Mouse (Mus musculus): ENCODE data around the gene Cfap74. TPM values are rescaled to one million over a fixed set of nuclear protein-coding genes. Genes with fewer than 3 reads are reported as not detected.

Cfap74 gene
- polyA plus RNA-seq, 1 experiment, result 5.1 TPM

DNA sequence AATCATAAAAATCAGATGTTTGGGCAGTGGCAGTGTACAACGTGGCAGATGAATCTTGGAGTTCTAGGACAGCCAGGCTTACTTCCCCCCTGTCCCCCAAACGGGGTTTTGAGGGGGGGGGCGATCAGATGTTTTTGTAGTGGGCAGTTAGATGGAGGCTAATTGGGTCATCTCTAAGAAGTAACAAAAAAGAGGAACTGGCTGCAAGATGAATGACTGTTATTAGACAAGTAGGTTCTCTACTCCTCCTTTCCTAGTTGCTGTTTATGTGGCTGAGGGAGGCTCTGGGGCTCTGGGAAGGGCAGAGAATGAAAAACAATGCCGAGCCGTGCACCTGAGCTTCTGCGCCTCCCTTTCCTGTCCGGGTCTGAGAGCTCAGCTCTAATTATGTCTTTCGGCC lies 96.1 kb downstream of the Cfap74 start:
- no peak for DNase-seq (ENCODE audit: low read depth)
- no peak for TF ChIP-seq POLR2A (IDR thresholded peaks at IDR 0.05; ENCODE audit: borderline replicate concordance, extremely low read depth, insufficient read depth, insufficient read length, poor library complexity, severe bottlenecking)
- TF ChIP-seq CTCF (IDR thresholded peaks at IDR 0.05; ENCODE audit: borderline replicate concordance, extremely low read depth, insufficient read depth, insufficient read length), result no peak

DNA sequence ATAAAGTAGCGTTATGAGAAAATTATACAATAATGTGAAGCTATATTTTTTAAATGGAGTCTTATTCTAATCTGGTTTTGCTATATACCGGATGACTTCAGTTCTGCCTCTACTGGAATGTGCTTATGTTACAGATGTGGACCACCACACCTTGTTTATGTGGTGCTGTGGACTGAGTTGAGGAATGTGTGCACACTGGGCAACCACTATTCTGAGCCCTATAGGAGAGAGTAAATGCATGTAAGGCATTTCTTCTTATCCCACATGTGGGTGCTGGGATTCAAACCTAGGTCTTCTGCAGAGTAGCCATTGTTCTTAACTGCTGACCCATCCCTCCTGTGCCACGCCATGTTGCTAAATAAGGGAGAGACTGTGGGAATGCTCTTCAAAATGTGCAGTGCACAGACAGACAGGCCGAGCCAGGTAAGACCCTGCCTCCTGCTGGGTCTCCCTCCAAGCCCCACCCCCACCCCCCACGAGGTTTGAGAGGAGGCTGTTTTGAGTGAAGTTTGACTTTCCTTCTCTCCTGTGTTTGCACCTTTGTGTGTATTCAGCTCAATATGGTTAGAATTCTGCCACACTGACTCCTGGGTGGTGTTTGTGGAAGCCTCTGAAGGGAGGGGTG lies 96.8 kb downstream of the Cfap74 start:
- TF ChIP-seq CTCF (IDR thresholded peaks at IDR 0.05; ENCODE audit: borderline replicate concordance, extremely low read depth, insufficient read depth, insufficient read length) (no peak), POLR2A (IDR thresholded peaks at IDR 0.05; ENCODE audit: borderline replicate concordance, extremely low read depth, insufficient read depth, insufficient read length, poor library complexity, severe bottlenecking) (no peak)
- no peak for DNase-seq (ENCODE audit: low read depth)

DNA sequence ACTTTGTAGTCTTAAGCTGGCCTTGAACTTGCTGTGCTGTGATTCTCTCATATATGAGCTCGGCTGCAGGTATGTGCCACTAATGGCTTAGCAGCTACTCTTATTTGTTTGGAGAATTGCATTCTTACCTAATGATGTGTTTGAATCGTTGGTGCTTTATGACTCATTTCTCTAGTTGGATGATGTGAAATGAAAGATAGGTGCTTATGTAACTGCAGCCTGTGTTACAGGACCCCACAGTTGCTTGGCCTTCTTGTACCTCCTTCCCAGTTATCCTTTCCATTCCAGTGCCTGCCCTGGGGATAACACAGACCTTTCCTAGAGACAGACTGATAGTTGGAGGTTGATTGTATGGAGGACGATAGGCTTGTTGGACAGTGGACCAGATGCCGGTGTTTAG lies 99.6 kb downstream of the Cfap74 start:
- TF ChIP-seq POLR2A (IDR thresholded peaks at IDR 0.05; ENCODE audit: borderline replicate concordance, extremely low read depth, insufficient read depth, insufficient read length, poor library complexity, severe bottlenecking) (no peak), CTCF (IDR thresholded peaks at IDR 0.05; ENCODE audit: borderline replicate concordance, extremely low read depth, insufficient read depth, insufficient read length) (no peak)
- DNase-seq (ENCODE audit: low read depth), result no peak

DNA sequence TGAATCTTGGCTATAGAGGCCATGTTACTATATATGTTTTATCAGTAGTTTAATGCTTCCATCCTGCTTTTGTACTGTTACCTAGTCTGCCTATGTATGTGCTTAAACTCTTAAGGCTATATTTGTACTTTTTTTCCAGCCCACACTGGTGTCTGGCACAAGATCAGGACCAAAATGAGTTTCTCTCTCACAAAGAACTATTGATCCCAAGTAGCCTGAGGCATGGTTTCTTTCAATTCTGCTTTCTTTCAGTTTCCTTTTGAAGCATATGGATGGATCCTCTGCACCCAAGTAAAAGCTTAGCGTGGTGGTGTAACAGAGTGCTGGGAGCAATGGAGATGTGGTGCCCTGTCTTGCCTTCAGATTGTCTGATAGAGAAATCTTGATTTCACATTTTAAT lies 102.0 kb downstream of the Cfap74 start:
- peak; percentile 33 for DNase-seq (ENCODE audit: low read depth)
- TF ChIP-seq POLR2A (IDR thresholded peaks at IDR 0.05; ENCODE audit: borderline replicate concordance, extremely low read depth, insufficient read depth, insufficient read length, poor library complexity, severe bottlenecking), result no peak

DNA sequence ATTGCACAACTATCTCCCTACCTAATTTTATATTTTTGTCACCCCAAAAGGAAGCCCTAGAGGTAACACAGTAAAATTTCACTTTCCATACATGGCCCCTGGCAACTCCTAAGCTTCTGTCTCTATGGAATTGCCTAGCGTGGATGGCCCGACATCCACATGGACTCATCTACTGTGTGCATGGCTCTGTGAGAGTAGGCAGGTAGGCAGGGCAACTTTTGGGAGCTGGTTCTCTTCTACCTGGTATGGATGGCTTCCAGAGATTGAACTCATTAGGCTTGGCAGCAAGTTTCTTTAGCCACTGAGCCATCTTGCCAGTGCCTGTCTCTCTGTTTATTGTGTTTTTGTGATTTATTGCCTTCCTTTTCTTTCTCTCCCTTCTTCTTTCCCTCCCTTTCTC lies 105.8 kb downstream of the Cfap74 start:
- no peak for TF ChIP-seq CTCF (IDR thresholded peaks at IDR 0.05; ENCODE audit: borderline replicate concordance, extremely low read depth, insufficient read depth, insufficient read length)
- TF ChIP-seq POLR2A (IDR thresholded peaks at IDR 0.05; ENCODE audit: borderline replicate concordance, extremely low read depth, insufficient read depth, insufficient read length, poor library complexity, severe bottlenecking), result no peak
- no peak for DNase-seq (ENCODE audit: low read depth)

Other genes with a start within 250 kb of the Cfap74 start
- gene Ski, start 186.6 kb upstream of the Cfap74 start, polyA plus RNA-seq (2012; rRNA removed), result 38.6 and 55.2 TPM in 2 replicates
- gene Faap20, start 159.4 kb upstream of the Cfap74 start, polyA plus RNA-seq (2012; rRNA removed), result 71.9 and 96.0 TPM in 2 replicates
- 73.8 and 80.3 TPM in 2 replicates for gene Prkcz, start 47.8 kb upstream of the Cfap74 start, polyA plus RNA-seq (2012; rRNA removed)
- 0.36 and 1.2 TPM in 2 replicates for gene Gabrd, start 11.1 kb upstream of the Cfap74 start, polyA plus RNA-seq (2012; rRNA removed)
- gene Tmem52, start 59.9 kb downstream of the Cfap74 start, polyA plus RNA-seq (2012; rRNA removed), result 0.23 and 0.39 TPM in 2 replicates
- gene Gnb1, start 82.2 kb downstream of the Cfap74 start, polyA plus RNA-seq (2012; rRNA removed), result 1,050 and 1,071 TPM in 2 replicates
- gene Nadk, start 153.2 kb downstream of the Cfap74 start, polyA plus RNA-seq (2012; rRNA removed), result 86.2 and 100 TPM in 2 replicates
- gene Slc35e2, start 192.2 kb downstream of the Cfap74 start, polyA plus RNA-seq (2012; rRNA removed), result 15.0 and 21.8 TPM in 2 replicates
- 32.8 and 52.2 TPM in 2 replicates for gene Cdk11b, start 215.7 kb downstream of the Cfap74 start, polyA plus RNA-seq (2012; rRNA removed)
- not detected in 2 replicates for gene Gm10563, start 236.2 kb downstream of the Cfap74 start, polyA plus RNA-seq (2012; rRNA removed)
- 9.8 and 11.0 TPM in 2 replicates for gene Mmp23, start 244.2 kb downstream of the Cfap74 start, polyA plus RNA-seq (2012; rRNA removed)